Mouse (Mus musculus): ENCODE data around the gene Rhbdl1.

Gene Rhbdl1

GRCm38 (mm10) chr17:25839455-25840235 lies 2.5 kb upstream of the Rhbdl1 start:
- DNase-seq (ENCODE audit: low read depth, low spot score) = no peak

- DNase-seq (ENCODE audit: low read depth, low spot score) = no peak
These were observed 1.8 kb upstream of the Rhbdl1 start for GRCm38 (mm10) chr17:25838904-25839303.

- DNase-seq (ENCODE audit: low read depth, low spot score) = no peak
These were observed 438 bp upstream of the Rhbdl1 start for GRCm38 (mm10) chr17:25837533-25837932.

- DNase-seq (ENCODE audit: low read depth, low spot score) = no peak
These were observed 559 bp downstream of the Rhbdl1 start for GRCm38 (mm10) chr17:25836397-25837075.

DNA sequence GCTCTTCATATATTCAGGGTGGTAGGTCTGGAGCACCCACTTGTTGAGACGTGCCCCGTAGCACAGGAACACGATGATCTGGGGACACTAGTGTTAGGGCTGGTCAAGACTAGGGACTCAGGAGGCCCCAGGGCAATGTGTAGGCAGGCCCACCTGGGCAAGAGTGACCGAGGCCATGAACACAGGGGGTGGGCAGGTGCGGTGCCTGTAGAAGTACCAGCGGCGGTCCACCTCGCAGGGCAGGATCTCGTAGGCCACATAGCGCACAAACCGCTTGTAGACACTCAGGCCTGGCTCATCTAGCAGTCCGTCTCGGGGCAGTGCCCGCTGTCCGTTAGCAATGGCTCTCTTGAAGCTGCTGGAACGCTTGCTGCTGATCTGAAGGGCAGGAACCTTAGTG lies 1.3 kb downstream of the Rhbdl1 start:
- no peak for DNase-seq (ENCODE audit: low read depth, low spot score)

GRCm38 (mm10) chr17:25835301-25835700 lies 1.8 kb downstream of the Rhbdl1 start:
- DNase-seq (ENCODE audit: low read depth, low spot score) = no peak

DNA sequence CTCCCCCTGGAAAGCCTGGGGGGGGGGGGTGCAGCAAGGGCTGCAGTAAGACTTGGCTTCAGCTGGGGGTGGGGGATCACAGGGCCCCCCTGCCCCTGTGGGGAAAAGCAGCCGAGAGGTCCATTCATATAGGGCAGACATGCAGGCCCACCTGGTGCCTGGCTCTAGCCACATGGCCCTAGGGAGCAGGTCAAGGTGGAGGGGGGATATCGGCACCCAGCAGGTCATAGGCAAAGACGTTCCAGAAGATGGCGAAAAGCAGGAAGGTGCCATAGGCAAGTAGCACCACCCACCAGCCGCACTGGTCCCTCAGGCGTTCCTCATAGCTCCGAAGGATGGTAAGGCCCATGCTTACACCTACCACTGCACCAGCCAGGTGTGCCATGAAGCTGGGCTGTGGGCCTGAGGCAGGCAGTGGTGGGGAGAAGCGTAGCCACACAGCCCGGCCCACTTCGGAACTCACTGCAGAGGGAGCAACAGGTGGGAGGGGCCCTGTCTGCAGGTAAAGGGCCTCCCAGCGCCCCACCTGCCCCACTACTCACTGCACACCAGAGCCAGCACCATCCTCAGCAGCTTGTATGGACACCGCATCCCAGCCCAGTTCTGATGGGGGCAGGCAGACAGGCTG lies 2.4 kb downstream of the Rhbdl1 start:
- no peak for DNase-seq (ENCODE audit: low read depth, low spot score)

GRCm38 (mm10) chr17:25833961-25834594 lies 3.0 kb downstream of the Rhbdl1 start:
- peak; percentile 37 for DNase-seq (ENCODE audit: low read depth, low spot score)

GRCm38 (mm10) chr17:25833291-25833663 lies 3.8 kb downstream of the Rhbdl1 start, which contains the start of gene Stub1:
Gene Stub1 (minus strand): TSS chr17:25833404.
- peak; percentile 97 for DNase-seq (ENCODE audit: low read depth, low spot score)

DNA sequence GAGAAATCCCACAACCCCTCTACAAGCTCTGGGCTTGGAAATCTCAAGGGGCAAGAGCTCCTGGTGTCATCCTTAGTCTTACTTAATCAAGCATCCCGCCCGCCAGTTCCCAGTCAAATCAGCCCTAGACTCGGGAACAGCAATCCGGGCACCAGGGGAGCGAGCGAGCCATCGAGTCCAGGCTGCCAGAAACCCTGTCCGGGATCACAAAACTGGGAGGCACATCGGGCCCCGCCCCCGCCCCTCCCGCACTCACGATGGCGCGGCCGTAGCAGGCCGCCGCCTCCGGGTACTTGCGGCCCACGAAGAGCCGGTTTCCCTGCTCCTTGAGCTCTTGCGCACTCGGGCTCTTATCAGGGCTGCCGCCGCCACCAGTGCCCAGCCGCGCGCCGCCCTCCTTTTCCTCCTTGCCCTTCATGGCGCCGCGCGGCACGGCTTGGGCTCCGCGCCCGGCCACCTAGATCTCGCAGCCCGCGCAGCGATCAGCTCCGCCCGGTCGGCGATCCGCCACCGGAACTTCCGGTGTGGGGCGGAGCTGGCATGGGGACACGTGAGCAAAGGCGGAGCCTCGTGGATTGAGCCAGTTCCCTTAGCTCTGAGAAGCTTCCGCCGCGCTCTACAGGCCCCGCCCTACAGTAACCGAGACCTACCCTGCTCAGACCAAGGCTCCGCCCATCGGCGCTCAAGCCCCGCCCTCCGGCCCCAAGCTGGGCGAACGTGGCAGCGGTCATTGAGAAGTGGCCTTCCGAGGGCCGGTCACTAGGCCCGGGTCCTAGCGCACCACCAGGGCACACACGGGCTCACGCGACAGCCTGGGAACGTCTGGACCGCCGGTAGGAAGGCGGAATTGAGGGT lies 4.4 kb downstream of the Rhbdl1 start:
- DNase-seq (ENCODE audit: low read depth, low spot score) = peak; percentile 100

GRCm38 (mm10) chr17:25831451-25832281 lies 5.4 kb downstream of the Rhbdl1 start:
- peak; percentile 69 for DNase-seq (ENCODE audit: low read depth, low spot score)

- DNase-seq (ENCODE audit: low read depth, low spot score) = no peak
These were observed 6.2 kb downstream of the Rhbdl1 start for GRCm38 (mm10) chr17:25830806-25831431.

GRCm38 (mm10) chr17:25830200-25830753 lies 6.8 kb downstream of the Rhbdl1 start:
- DNase-seq (ENCODE audit: low read depth, low spot score) = no peak

DNA sequence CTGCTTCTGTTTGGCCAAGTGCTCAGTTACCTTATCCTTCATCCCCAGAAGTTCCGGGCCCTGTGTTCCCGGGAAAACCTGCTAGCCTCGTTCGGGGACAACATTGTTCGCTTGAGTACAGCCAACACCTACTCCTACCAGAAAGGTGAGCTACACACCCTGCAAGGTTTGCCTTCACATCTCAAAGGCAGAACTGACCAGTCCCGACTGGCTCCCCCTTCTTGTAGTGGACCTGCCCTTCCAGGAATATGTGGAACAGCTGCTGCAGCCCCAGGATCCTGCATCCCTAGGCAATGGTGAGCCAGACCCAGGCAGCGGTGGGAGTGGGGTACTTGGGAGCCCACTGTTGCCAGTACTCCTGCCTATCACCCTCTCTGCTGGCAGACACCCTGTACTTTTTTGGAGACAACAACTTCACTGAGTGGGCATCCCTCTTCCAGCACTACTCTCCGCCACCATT lies 7.5 kb downstream of the Rhbdl1 start:
- DNase-seq (ENCODE audit: low read depth, low spot score) = no peak

DNA sequence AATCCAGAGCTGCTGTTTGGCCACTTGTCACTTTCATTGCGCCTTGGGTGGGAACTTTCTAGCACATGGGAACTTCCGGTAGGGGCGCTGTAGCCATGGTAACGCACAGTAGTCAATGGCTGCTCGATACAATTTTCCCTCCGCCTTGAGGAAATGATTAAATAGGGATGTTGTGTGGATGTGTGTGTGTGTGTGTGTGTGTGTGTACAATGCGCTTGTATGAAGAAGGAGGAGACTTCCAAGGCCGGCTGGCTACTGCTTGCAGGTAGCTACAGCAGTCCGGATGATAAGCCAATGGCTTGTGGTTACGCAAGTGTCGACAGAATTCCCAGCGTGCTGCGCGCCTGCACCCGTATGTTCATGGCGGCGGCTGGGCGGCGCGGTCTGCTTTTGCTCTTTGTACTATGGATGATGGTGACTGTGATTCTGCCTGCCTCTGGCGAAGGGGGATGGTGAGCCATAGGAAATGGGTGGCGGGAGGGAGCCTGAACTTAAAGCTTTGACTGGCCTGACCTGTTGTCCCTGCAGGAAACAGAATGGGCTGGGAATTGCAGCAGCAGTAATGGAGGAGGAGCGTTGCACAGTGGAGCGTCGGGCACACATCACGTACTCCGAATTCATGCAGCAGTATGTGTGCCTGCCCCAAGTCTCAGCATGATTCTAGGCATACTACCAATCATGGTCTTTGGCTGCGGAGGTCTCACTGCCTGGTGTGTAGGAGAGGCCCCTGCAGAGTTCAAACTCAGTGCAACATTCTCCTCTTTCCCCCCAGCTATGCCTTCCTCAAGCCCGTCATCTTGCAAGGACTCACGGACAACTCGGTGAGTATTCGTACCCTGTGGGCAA lies 8.2 kb downstream of the Rhbdl1 start, which contains the start of gene Jmjd8:
Jmjd8 (plus strand) TSS at position 156 of the 846 bp plus-strand sequence.
- DNase-seq (ENCODE audit: low read depth, low spot score) = peak; percentile 68

GRCm38 (mm10) chr17:25828223-25828594 lies 8.9 kb downstream of the Rhbdl1 start:
- no peak for DNase-seq (ENCODE audit: low read depth, low spot score)

DNA sequence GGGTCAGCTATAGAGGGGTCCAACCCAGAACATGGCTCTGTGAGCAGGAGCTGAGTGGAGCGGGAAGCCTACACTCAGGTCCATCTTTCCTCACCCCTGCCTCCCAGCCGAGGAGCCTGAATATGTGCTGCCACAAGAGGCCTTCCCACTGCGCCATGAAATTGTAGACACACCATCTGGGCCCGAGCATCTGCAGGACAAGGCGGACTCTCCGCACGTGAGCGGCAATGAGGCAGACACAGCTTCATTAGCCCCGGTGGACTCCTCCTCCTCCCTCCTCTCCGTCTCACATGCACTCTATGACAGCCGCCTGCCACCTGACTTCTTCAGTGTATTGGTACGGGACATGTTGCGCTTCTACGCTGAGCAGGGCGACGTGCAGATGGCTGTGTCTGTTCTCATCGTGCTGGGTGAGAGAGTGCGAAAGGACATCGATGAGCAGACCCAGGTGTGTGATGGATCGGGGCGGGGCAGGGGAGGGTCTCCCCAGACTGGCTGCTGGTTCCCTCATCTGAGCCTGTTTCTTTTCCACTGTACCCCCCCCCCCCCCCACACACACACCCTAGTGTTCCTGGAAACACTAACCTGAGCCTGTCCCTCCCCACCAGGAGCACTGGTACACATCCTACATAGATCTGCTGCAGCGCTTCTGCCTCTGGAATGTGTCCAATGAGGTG lies 9.4 kb downstream of the Rhbdl1 start:
- DNase-seq (ENCODE audit: low read depth, low spot score) = no peak

DNA sequence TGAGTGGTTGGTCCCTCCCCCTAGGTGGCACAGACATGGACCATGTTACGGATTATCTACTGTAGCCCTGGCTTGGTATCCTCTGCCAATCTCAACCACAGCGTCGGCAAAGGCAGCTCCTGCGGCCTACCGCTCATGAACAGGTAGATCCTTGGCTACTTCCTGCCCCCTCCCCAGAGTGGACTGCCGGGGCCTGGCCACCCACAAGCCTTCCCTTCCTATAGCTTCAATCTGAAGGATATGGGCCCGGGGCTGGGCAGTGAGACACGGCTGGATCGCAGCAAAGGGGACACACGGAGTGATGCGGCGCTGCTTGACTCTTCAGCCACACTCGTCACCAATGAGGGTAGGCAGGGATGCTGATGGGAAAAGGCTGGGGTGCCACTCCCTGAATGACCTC lies 10.1 kb downstream of the Rhbdl1 start:
- no peak for DNase-seq (ENCODE audit: low read depth, low spot score)

All from 3T3-L1 (cell line).